Mouse (Mus musculus) CH12.LX (cell line): ENCODE measurements around the gene Gm7137.

Experiments
- CTCF ChIP-seq, 2 experiments: IDR thresholded peaks in 1 of 2; conservative IDR thresholded peaks in 1 of 2; 2 replicates each; pipeline ENCODE4 v1.5.1; 2011 to 2012; ENCODE audit warnings: low read depth in 2 of 2, low read length in 2 of 2, improper control_type of control experiment in 1 of 2, inconsistent platforms in 1 of 2, mild to moderate bottlenecking in 1 of 2, moderate library complexity in 1 of 2
- EP300 ChIP-seq: IDR thresholded peaks from 2 replicates; pipeline ENCODE4 v1.6.1; 2011; ENCODE audit warnings: low read length, improper control_type of control experiment
- NRF1 ChIP-seq: IDR thresholded peaks from 2 replicates; pipeline ENCODE4 v1.6.1; 2014; ENCODE audit warnings: low read depth, mild to moderate bottlenecking, inconsistent platforms, low read length, improper control_type of control experiment, moderate library complexity
- POLR2AphosphoS2 ChIP-seq: IDR thresholded peaks from 2 replicates; pipeline ENCODE4 v1.6.1; 2011; ENCODE audit warnings: low read depth, low read length, improper control_type of control experiment
- SIN3A ChIP-seq: IDR thresholded peaks from 2 replicates; pipeline ENCODE4 v1.6.1; 2012; ENCODE audit warnings: low read length, improper control_type of control experiment, inconsistent platforms
- ZNF384 ChIP-seq: IDR thresholded peaks from 2 replicates; pipeline ENCODE4 v1.6.1; 2012; ENCODE audit warnings: low read depth, low read length, improper control_type of control experiment, inconsistent platforms

DNA sequence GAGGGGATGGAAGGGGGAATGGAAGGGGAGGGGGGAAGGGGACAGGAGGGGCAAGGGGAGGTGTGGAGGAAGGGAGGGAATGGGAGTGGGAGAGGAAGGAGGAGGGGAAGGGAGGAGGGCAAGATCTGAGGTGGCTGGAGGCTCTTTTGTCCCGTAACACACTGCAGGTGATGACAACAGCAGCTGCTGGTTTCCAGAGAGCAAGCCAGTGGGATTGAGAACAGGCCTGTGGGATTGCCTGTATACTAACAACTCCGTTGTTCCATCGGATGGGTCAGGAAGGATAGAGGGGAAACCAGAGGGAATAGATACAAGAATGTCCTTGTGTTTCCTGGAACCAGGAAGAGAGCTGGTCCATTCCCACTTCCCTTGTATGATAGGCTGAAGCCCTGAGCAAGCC is 9.7 kb upstream of the Gm7137 start:
- no peak for TF ChIP-seq CTCF (conservative IDR thresholded peaks at IDR 0.05 in 1 of 2, IDR thresholded peaks at IDR 0.05 in 1 of 2; ENCODE audit: low read depth in 2 of 2, low read length in 2 of 2)
- no peak for TF ChIP-seq SIN3A
- no peak for TF ChIP-seq ZNF384
- TF ChIP-seq POLR2AphosphoS2 = no peak
- TF ChIP-seq NRF1 = no peak
- TF ChIP-seq EP300 = no peak
